Comparison of ENCODE assay signal across 10 mouse cellular contexts in genomic region chr2:60703315-60703714, GRCm38 (mm10). TPM values are rescaled to one million over a fixed set of nuclear protein-coding genes. Genes with fewer than 3 reads are reported as not detected.
DNase-seq lines count a peak whose midpoint lies in the region; ATAC-seq lines count a peak whose summit lies in the region.
"Had no signal": no experiment of that assay in that cellular context is flagged by ENCODE, and none has a peak within 500 bp of the region (broad histone marks: within the 10 kb centered on the region; RNA-seq: fewer than 3 reads in every experiment).

No protein-coding gene starts in this region.

- peak overlapping the region; percentile 90 for H3K27ac ChIP-seq in lung, embryonic 16.5 days (ENCODE audit: low read length)
- H3K27ac ChIP-seq in hindbrain, embryonic 14.5 days: no peak overlapping the region
- H3K27ac ChIP-seq: midbrain, embryonic 10.5 days had no signal

- H3K36me3 ChIP-seq in lung, embryonic 16.5 days (ENCODE audit: control insufficient read depth, insufficient read depth, low read length): no peaks in the 10 kb centered on the region
- H3K36me3 ChIP-seq in hindbrain, embryonic 14.5 days (replicated peaks; ENCODE audit: control insufficient read depth, insufficient read depth): no peaks in the 10 kb centered on the region
- H3K36me3 ChIP-seq: midbrain, embryonic 10.5 days had no signal

- H3K4me3 ChIP-seq in lung, embryonic 16.5 days (ENCODE audit: low read length): no peak overlapping the region
- H3K4me3 ChIP-seq in hindbrain, embryonic 14.5 days (replicated peaks; ENCODE audit: low read length): no peak overlapping the region
- H3K4me3 ChIP-seq: midbrain, embryonic 10.5 days had no signal

- H3K4me2 ChIP-seq in lung, embryonic 16.5 days (ENCODE audit: low read depth, low read length): no peak overlapping the region
- H3K4me2 ChIP-seq in hindbrain, embryonic 14.5 days (replicated peaks): no peak overlapping the region

- peaks cover 15% of the 10 kb centered on the region for H3K4me1 ChIP-seq in lung, embryonic 16.5 days (replicated peaks; ENCODE audit: control insufficient read depth, insufficient read depth, low read length)
- no peaks in the 10 kb centered on the region for H3K4me1 ChIP-seq in hindbrain, embryonic 14.5 days (replicated peaks; ENCODE audit: control insufficient read depth, insufficient read depth, low read length)

- H3K9ac ChIP-seq in lung, embryonic 16.5 days (ENCODE audit: low read length): no peak overlapping the region
- H3K9ac ChIP-seq in hindbrain, embryonic 14.5 days: no peak overlapping the region

- peak; percentile 94 for ATAC-seq in lung, embryonic 16.5 days (ENCODE audit: low read depth)
- no peak for ATAC-seq in hindbrain, embryonic 14.5 days (ENCODE audit: low FRiP score)

- no peaks in the 10 kb centered on the region for H3K27me3 ChIP-seq in lung, embryonic 16.5 days (ENCODE audit: control insufficient read depth, insufficient read depth, low read depth, low read length)
- no peaks in the 10 kb centered on the region for H3K27me3 ChIP-seq in hindbrain, embryonic 14.5 days (ENCODE audit: control insufficient read depth, insufficient read depth, low read length)

- WGBS in lung, embryonic 16.5 days: 31% methylated on average over 4 of the region's 4 CpGs
- 77% methylated on average over 4 of the region's 4 CpGs for WGBS in hindbrain, embryonic 14.5 days

- DNase-seq in 3134 (ENCODE audit: extremely low read depth, insufficient read length, low spot score): peak; percentile 24
- DNase-seq in Muller cell, postnatal 12 days (ENCODE audit: inconsistent ontology term): peak; percentile 51
- peak; percentile 89 for DNase-seq in kidney, adult 9 months
- DNase-seq in hindbrain, embryonic 14.5 days (ENCODE audit: low spot score): no peak
- DNase-seq in layer of hippocampus, adult 18-20 months (ENCODE audit: low spot score in 2 of 2): no peak
- DNase-seq in embryo, embryonic 10 days (ENCODE audit: low spot score): no peak
- DNase-seq: liver had no signal

- H3K9me3 ChIP-seq in lung, embryonic 16.5 days (ENCODE audit: control insufficient read depth, low read length): no peaks in the 10 kb centered on the region
- H3K9me3 ChIP-seq in hindbrain, embryonic 14.5 days (ENCODE audit: control insufficient read depth, low read length): no peaks in the 10 kb centered on the region
- H3K9me3 ChIP-seq: midbrain, embryonic 10.5 days had no signal

RNA-seq across cellular contexts. Expression of gene Itgb6, which starts 19.1 kb away (rescaled TPM):
- polyA plus RNA-seq in lung, embryonic 16.5 days (2015; fragmentation: Nextera tagmentation; extraction: Ambion mirVana): 10.0 and 12.4 TPM in 2 replicates
- polyA plus RNA-seq in hindbrain, embryonic 14.5 days (2014; fragmentation: Nextera tagmentation; extraction: Ambion mirVana): 0.20 TPM in 1 of 2 replicates, not detected in the other
- under 1 TPM in 1 of 2 experiments, not detected in 1; 0.15 TPM for total RNA-seq in layer of hippocampus, adult 18-20 months (2021)
- polyA plus RNA-seq: testis, adult 2 months had no signal

Comparison
In these comparisons a context has a peak if more than half of its experiments do, and no peak if none do; other contexts are left out.
1. DNase-seq: peak in 3134 (single experiment), Muller cell, postnatal 12 days (single experiment) and kidney, adult 9 months (single experiment); none in hindbrain, embryonic 14.5 days (single experiment), layer of hippocampus, adult 18-20 months (0 of 2) and embryo, embryonic 10 days (single experiment).